Mouse (Mus musculus) midbrain, embryonic 14.5 days (tissue): Measurements from ENCODE around the gene Pde4d. TPM values are rescaled to one million over a fixed set of nuclear protein-coding genes. Genes with fewer than 3 reads are reported as not detected.

Experiments
- ATAC-seq: fragments of 200-750 bp; cut with Nextera tagmentation; 2 replicates; pipeline ENCODE4 v1.8.0; 2017; ENCODE audit warnings: moderate number of reproducible peaks, moderate library complexity; ENCODE audit not compliant: low FRiP score, low TSS enrichment
- DNase-seq: peaks from one replicate; pipeline ENCODE4 v3.0.0-alpha.2; 2015
- H3K27ac ChIP-seq: fragments of 300-500 bp; sonication (generic); replicated peaks from 2 replicates; pipeline ENCODE4 v1.5.1; 2014; ENCODE audit warnings: mild to moderate bottlenecking, low read depth, low read length, moderate library complexity
- H3K27me3 ChIP-seq: fragments of 300-500 bp; sonication (generic); 2 replicates; pipeline ENCODE4 v1.6.1; 2014; ENCODE audit warnings: low read length, control low read depth, mixed read lengths; ENCODE audit not compliant: control insufficient read depth, insufficient read depth
- H3K36me3 ChIP-seq: fragments of 300-500 bp; sonication (generic); 2 replicates; pipeline ENCODE4 v1.6.1; 2014; ENCODE audit warnings: low read length, control low read depth; ENCODE audit not compliant: control insufficient read depth, insufficient read depth
- H3K4me1 ChIP-seq: fragments of 300-500 bp; sonication (generic); 2 replicates; pipeline ENCODE4 v1.6.1; 2014; ENCODE audit warnings: mild to moderate bottlenecking, antibody characterized with exemption, low read length, control low read depth; ENCODE audit not compliant: control insufficient read depth, insufficient read depth
- H3K4me2 ChIP-seq: fragments of 300-500 bp; sonication (generic); 2 replicates; pipeline ENCODE4 v1.6.1; 2014; ENCODE audit warnings: mild to moderate bottlenecking, low read length, moderate library complexity
- H3K4me3 ChIP-seq: fragments of 300-500 bp; sonication (generic); replicated peaks from 2 replicates; pipeline ENCODE4 v1.5.1; 2014; ENCODE audit warnings: low read depth, low read length
- H3K9ac ChIP-seq: fragments of 300-500 bp; sonication (generic); replicated peaks from 2 replicates; pipeline ENCODE4 v1.6.1; 2014; ENCODE audit warnings: mild to moderate bottlenecking, low read length, moderate library complexity
- H3K9me3 ChIP-seq: fragments of 300-500 bp; sonication (generic); 2 replicates; pipeline ENCODE4 v1.6.1; 2016; ENCODE audit warnings: low read length, control low read depth, mixed read lengths; ENCODE audit not compliant: control insufficient read depth
- WGBS: fragments of 180-500 bp; shearing (Covaris S2); extraction: QIAGEN DNeasy Blood & Tissue Kit; methylation state at CpG from one replicate; pipeline ENCODE4 v1.1.7; 2014; 5-methylcytosine and 5-hydroxymethylcytosine counted together
- polyA plus RNA-seq: library from polyadenylated mRNA; unstranded; fragments of >200 nt; fragmentation: Nextera tagmentation; extraction: Ambion mirVana; gene quantifications from 2 replicates; pipeline ENCODE4 v1.2.1, GENCODE M21; 2014

The Pde4d gene
- polyA plus RNA-seq, 1 experiment from 2014 or later, result 27.1 TPM

DNA sequence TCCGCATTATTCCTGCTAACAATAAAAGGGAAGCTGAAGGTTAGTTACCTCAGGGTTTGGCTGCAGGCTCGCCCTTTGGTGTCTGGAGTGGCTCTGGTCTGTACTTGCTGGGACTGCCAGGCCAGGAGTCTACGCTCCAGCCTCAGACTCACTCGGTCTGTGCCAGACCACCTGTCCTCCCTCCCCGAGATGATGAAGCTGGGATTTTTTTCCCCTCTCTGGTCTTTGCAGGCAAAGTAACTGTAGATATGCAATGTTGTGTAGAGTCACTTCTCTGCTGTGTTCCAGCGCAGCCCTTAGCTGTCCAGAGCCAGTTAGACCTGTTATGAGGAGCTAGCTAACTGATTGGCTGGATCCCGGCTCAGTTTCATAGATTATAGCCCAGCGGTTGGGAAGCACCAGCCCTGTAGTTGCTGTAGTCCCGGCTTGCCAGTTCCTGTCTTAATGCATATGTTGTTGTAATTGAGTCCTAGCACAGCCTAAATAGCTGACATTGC is 48.5 kb downstream of the Pde4d start:
- H3K9me3 ChIP-seq, result no peaks in the 10 kb centered on the region
- no peaks in the 10 kb centered on the region for H3K36me3 ChIP-seq
- ATAC-seq (no peak), DNase-seq (no peak)
- H3K4me3 ChIP-seq, result no peak overlapping the region
- 81% methylated on average over 9 of the region's 9 CpGs for WGBS
- no peak overlapping the region for H3K27ac ChIP-seq
- no peaks in the 10 kb centered on the region for H3K4me1 ChIP-seq
- H3K27me3 ChIP-seq, result no peaks in the 10 kb centered on the region
- no peak overlapping the region for H3K4me2 ChIP-seq
- H3K9ac ChIP-seq, result no peak overlapping the region

DNA sequence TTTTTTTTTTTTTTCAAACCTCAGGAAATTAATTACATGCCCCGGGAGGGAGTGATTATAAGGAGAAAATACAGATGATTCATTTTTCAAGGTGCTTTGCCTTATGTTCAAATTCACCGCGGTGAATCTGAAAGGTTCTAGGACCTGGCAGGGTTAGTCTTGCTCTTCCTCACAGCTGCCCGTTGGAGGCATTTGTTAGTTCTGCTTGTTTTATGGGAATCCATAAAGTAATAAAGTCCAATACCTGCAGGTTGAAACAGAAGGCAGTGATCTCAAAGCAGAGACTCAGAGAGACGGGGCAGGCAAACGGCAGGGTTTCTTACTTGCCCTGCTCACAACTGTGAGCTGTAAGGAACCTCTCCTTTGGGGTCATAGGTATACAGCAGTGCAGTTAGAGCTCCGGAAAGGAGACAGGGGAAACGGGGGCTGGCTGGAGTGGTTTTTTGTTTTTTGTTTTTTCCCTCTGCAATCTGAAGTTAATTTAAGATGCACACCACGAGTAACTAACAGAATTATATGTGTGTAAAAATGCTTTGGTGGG is 49.1 kb downstream of the Pde4d start:
- H3K27ac ChIP-seq, result no peak overlapping the region
- ATAC-seq (no peak), DNase-seq (no peak)
- WGBS, result 74% methylated on average over 9 of the region's 9 CpGs
- no peak overlapping the region for H3K4me2 ChIP-seq
- H3K4me1 ChIP-seq, result no peaks in the 10 kb centered on the region
- H3K9ac ChIP-seq, result no peak overlapping the region
- H3K9me3 ChIP-seq, result no peaks in the 10 kb centered on the region
- H3K27me3 ChIP-seq, result no peaks in the 10 kb centered on the region
- no peaks in the 10 kb centered on the region for H3K36me3 ChIP-seq
- no peak overlapping the region for H3K4me3 ChIP-seq

DNA sequence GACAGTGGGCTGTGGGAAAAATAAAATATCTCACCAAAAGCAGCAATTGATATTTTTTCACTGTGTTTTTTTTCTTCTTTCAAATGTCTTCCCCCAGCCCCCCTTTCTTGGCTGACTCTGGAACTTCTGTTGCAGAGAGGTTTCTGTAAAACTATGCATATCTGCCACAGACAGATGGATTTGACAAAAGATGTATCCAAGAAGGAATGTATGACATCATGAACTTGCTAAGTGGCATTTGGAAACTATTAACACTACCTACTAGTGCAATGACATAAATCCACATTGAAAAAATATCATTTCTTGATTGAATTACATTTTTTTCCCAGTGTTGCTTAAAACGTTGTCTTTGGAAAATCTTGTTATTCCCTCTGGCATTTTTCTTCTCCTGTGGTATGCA is 51.6 kb downstream of the Pde4d start:
- DNase-seq (no peak), ATAC-seq (no peak)
- WGBS, result 76% methylated on average over 1 of the region's 1 CpGs
- Histone ChIP-seq H3K4me3 (no peak overlapping the region), H3K4me2 (no peak overlapping the region), H3K9me3 (no peaks in the 10 kb centered on the region), H3K27me3 (no peaks in the 10 kb centered on the region), H3K36me3 (no peaks in the 10 kb centered on the region), H3K9ac (no peak overlapping the region), H3K4me1 (no peaks in the 10 kb centered on the region), H3K27ac (no peak overlapping the region)

DNA sequence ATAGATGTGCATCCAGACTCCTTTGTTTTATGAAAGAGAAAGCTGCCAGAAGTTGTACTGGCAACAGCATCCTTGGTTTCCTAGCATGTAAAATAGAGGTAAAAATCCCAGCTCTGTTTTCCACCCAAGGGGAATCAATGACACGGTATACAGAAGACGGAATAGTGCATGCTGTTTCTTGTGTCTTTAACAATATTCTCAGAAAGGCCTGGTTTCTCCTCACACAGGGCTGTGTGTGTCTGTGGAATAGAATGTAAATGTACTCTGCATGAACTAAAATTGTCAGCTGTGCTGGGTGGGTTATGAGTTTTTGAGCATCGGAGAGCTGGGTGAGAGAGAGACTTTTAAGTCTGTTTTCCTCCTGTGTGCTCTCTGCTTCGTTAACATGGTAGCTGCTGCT is 74.8 kb downstream of the Pde4d start:
- Histone ChIP-seq H3K27ac (no peak overlapping the region), H3K36me3 (no peaks in the 10 kb centered on the region), H3K27me3 (no peaks in the 10 kb centered on the region), H3K4me1 (no peaks in the 10 kb centered on the region), H3K4me2 (no peak overlapping the region), H3K4me3 (no peak overlapping the region), H3K9me3 (no peaks in the 10 kb centered on the region), H3K9ac (no peak overlapping the region)
- 69% methylated on average over 4 of the region's 4 CpGs for WGBS
- DNase-seq (no peak), ATAC-seq (no peak)

DNA sequence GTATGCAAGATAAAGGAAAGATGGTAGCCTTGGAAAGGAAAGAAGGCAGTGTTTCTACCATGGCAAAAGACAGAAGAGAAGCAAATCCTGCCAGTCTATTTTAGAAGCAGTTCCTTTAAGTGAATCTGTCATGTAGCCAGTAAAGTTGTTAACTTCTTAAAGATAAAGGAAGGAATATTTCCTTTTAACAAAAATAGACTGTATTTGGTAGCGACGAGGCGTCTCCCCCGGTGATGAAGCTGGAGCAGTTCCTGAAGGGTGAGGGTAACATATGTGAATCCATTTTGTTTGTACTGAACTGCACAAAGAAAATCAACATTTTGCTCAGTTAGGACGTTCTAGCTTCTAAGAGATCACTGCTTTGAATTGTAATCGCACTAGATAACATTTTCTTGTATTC is 75.2 kb downstream of the Pde4d start:
- no peak for DNase-seq
- H3K4me3 ChIP-seq, result no peak overlapping the region
- no peaks in the 10 kb centered on the region for H3K4me1 ChIP-seq
- no peak overlapping the region for H3K27ac ChIP-seq
- H3K9me3 ChIP-seq, result no peaks in the 10 kb centered on the region
- H3K36me3 ChIP-seq, result no peaks in the 10 kb centered on the region
- 87% methylated on average over 6 of the region's 6 CpGs for WGBS
- H3K27me3 ChIP-seq, result no peaks in the 10 kb centered on the region
- H3K9ac ChIP-seq, result no peak overlapping the region
- no peak overlapping the region for H3K4me2 ChIP-seq
- ATAC-seq, result no peak

DNA sequence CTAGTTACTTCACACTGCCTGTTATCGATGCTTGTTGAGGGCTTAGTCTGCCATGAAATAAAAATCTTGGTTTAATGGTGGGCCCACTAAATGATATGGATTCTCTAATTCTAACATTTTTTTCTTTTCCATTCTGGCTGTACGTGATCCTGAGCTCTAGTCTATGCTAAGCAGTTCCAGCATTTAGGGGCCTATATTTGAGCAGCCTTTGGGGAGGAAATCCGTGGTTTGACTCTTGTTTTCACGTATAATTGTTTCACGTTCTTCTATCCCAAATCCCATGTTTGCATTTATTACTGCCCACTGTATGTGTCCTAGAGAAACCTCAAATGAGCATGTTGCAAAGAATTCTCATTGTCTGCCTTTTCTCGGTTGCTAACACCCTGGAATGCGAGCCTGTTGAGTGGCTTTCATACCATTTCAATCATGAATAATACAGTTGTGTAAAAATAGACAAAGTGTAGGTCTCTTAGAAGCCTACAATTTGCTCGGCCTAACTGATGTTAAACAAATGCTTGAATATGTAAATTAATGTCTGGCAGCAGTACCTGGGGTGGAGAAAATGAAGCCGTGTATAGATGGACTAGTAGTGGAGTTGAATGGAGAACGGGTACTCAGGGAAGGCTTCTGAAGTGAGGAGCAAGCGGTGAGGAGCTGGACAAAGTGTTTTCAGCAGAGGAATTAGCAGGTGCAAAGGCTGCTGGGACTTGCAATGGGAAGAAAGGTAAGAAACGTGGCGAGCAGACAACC is 76.7 kb downstream of the Pde4d start:
- DNase-seq (no peak), ATAC-seq (peak; percentile 17; the same call in 1 of the 2 replicates)
- H3K4me2 ChIP-seq, result no peak overlapping the region
- H3K9me3 ChIP-seq, result no peaks in the 10 kb centered on the region
- no peak overlapping the region for H3K27ac ChIP-seq
- H3K4me3 ChIP-seq, result no peak overlapping the region
- no peak overlapping the region for H3K9ac ChIP-seq
- 48% methylated on average over 13 of the region's 13 CpGs for WGBS
- no peaks in the 10 kb centered on the region for H3K27me3 ChIP-seq
- H3K4me1 ChIP-seq, result no peaks in the 10 kb centered on the region
- H3K36me3 ChIP-seq, result no peaks in the 10 kb centered on the region

DNA sequence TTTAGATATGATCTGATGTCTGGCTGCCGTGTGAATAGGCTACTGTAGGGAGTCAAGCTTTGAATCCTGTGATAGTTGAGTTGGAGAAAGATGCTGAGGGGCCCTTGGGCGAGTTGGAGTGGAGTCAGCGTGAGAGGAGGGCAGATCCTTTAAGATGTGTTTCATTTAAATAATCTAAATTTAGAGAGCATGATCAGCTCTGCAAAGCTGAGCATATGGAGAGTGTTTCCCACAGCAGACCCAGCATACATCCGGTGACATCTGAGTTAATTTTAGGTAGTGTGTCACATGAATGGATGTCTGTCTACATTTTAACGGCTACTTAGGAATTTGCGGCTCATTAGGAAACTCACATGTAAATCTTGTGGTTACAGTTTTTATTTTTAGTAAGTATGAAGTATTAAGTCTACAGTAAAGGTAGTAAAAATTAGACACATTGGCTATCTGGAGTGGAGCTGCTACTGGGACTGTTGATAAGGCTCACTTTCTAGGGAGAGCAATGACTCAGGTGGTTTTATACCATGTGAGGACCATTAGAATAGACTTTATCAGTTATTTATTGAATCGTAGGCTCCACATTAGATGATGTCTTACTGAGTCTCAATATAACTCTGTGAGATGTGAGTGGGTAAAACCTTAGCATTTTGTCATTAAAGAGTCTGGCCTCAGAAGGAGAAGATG is 77.5 kb downstream of the Pde4d start:
- ATAC-seq (no peak), DNase-seq (no peak)
- WGBS, result 93% methylated on average over 7 of the region's 7 CpGs
- Histone ChIP-seq H3K4me1 (no peaks in the 10 kb centered on the region), H3K4me2 (no peak overlapping the region), H3K27ac (no peak overlapping the region), H3K4me3 (no peak overlapping the region), H3K36me3 (no peaks in the 10 kb centered on the region), H3K27me3 (no peaks in the 10 kb centered on the region), H3K9me3 (no peaks in the 10 kb centered on the region), H3K9ac (no peak overlapping the region)

DNA sequence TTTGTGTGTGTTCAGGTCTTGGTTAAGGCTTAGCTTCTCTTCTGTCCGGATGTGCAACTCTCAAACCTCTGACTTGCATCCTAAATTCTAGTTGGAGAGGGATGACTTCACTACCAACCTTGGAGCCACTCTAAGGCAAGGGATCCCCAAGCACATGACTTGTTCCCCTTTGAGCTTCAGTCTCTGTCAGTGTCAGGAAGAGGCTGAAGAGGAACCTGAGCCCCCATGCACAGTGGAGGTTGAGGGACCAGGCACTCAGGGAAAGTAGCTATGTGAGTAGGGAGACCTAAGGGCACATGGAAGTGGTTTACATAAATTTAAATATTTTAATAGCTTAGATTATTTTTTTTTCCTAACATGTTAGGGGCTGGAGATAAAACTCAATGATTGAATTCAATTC is 78.6 kb downstream of the Pde4d start:
- no peaks in the 10 kb centered on the region for H3K36me3 ChIP-seq
- H3K4me1 ChIP-seq, result no peaks in the 10 kb centered on the region
- no peak for DNase-seq
- no peak overlapping the region for H3K27ac ChIP-seq
- H3K9me3 ChIP-seq, result no peaks in the 10 kb centered on the region
- H3K4me3 ChIP-seq, result no peak overlapping the region
- no peak overlapping the region for H3K9ac ChIP-seq
- no peak for ATAC-seq
- WGBS, result 73% methylated on average over 1 of the region's 1 CpGs
- H3K27me3 ChIP-seq, result no peaks in the 10 kb centered on the region
- H3K4me2 ChIP-seq, result no peak overlapping the region

DNA sequence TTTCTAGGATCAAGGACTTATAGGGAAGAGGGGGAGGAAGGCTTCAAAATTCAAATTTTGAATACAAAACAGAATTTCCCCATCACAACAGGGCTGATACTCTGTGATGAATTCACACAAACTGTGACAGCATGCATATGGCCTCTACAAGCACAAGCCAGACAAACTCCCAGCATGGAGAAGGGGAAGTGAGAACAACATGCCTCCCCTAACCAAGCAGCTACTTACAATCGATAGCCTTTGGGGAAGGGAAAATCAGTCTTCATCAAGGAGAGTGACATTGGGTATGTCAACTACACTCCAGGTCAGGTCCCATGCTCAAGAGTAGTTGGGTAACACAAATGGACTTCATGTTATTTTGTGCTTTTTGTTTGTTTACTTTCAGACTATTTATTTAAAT is 83.1 kb downstream of the Pde4d start:
- H3K9me3 ChIP-seq, result no peaks in the 10 kb centered on the region
- no peak overlapping the region for H3K4me3 ChIP-seq
- H3K9ac ChIP-seq, result no peak overlapping the region
- WGBS, result 85% methylated on average over 1 of the region's 1 CpGs
- H3K4me1 ChIP-seq, result no peaks in the 10 kb centered on the region
- ATAC-seq (no peak), DNase-seq (no peak)
- H3K27me3 ChIP-seq, result no peaks in the 10 kb centered on the region
- no peak overlapping the region for H3K27ac ChIP-seq
- no peak overlapping the region for H3K4me2 ChIP-seq
- no peaks in the 10 kb centered on the region for H3K36me3 ChIP-seq
